Mouse (Mus musculus) thymus, postnatal 36 days (tissue): ENCODE data around the gene Tbca.

ENCODE experiments used
- DNase-seq, 2 experiments: peaks; one replicate each; pipeline ENCODE4 v3.0.0; 2022; ENCODE audit warnings: mixed read lengths in 2 of 2

The Tbca gene

DNA sequence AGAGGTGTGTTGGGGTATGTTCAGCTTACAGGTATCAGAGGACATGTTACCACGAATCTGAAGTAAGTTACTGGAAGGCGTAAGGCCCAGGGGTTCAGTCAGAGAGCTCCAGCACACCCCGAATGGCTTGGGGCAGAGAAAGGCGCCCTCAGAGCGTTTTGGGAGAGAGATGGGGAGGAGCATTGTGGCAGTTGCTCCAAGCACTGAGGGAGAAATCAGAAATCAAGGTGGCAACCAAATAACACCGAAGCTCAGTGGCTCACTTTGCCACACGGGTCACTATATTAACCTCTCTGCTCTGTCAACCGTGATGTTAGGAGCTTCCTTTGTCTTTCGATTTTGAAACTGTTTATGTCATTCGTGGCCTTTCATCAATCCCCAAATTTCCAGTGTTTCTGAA, 93.5 kb downstream of the Tbca start:
- DNase-seq: no peak

DNA sequence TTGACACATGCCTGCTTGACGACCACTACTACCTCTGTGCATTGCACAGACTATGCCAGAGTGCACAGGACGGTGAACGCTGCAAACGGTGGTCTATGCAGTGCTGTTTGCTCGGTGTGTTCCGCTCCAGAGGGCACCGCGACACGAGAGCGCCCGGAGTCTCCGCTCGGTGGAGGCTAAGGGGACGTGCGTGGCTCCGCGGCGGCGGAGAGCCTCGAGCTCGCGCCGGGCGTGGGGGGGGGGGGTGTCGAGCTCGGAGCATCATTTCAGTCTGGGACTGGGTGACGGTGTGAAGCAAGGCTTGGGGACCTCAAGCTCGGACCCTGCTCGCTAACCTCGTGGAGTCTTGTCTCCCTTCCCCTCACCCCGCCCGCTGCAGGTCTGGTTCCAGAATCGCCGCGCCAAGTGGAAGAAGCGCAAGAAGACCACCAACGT, 94.0 kb downstream of the Tbca start:
- DNase-seq: no peak

GRCm38 (mm10) chr13:94883163-94883965, 94.7 kb downstream of the Tbca start:
- DNase-seq: no peak

DNA sequence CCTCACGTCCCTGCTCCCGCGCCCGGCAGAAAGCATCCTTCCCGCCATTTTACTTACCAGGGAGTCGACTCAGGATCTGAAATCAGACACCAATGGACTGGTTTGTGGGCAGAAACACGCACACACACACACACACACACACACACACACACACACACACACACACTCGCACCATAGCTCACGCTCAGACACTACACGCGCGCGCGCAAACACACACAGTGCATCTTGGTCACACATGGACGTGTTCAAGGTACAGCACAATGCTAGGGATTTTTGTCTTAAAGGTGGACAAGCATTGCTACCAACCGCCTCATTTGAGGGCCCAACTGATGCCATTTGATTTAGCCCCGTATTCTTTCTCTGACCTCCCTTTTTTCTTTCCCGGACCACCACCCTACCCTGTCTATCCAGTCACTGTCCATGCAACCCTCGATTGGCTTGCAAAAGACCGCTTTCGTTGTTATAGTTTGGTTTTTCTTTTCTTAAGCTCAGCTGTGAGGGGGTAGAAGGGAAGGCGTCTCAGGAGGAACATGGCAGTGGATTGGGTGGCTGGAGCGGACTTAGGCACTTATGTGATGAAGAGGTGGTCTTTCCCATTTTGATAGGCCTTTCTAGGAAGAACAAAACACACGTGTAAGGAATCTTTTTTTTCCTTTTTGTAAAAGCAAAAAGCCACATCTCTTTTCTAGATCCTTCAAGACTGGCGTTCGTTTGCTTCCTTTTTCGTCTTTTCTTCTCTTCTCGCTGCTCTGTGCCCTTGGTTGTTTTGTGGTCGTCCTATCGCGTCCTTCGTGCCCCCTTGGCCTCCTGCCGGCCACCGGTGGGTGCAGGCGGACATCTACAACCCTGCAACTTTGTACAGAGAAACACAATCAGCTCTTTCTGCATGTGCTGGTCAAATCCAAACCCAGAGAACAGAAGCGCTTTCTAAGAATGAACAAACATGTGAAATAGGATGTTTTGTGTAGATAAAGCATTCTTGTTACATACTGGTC, 95.6 kb downstream of the Tbca start:
- DNase-seq: no peak

- DNase-seq: no peak
These were observed 96.9 kb downstream of the Tbca start for GRCm38 (mm10) chr13:94885291-94886235.
